Mouse (Mus musculus) v-Abl transformed pro-B cells (cell line): ENCODE data around the gene Dgcr2.

Experiments
- in situ Hi-C, 2 experiments: fragments of 400-800 bp; cut with MboI; formaldehyde crosslinking; loops; one replicate each; pipeline ENCODE4 v1.15.1; 2025; ENCODE audit not compliant: unreplicated experiment in 2 of 2

The Dgcr2 gene

DNA sequence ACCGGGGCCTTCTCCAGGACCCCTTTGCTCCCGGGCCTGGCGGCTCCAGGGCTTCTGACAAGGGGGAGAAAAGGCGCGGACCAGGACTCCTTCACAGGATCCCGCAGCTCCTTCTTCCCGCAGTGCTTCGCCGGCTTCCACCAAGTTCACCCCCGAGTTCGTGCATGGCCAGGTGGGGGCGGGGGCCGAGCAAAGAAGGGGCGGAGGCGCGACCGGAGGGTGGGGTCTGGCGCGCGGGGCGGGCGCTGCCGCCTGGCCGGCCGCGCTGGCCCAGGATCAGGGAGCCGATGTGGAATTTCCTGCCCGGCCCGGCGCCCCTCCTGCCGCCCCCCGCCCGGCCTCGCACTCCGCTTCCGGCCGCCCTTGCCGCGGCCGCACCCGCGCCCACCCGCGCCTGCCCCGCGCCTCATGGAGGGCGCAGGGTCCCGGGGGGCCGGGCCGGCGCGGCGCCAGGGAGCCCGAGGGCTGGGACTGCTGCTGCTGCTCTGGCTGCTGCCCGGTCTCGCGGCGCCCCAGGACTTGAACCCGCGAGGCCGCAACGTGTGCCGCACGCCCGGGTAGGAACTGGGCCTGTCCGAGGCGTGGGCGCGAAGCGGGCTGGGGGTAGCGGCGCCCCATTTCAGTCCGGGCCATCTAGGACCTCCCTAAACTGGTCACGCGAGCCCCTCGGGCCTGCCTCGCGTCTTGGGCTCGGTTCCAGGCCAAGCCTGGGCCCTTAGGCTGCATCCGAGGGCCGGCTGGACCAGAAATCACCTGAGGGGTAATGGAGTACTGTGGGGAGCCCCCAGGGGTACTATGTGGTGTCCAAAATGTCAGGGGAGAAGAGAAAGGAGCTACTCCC lies 101.2 kb downstream of the Dgcr2 start, which contains the start of gene Scarf2:
Gene Scarf2 (plus strand): TSS at position 312 of the 841 bp plus-strand sequence.
- in situ Hi-C loops = no loop called here

DNA sequence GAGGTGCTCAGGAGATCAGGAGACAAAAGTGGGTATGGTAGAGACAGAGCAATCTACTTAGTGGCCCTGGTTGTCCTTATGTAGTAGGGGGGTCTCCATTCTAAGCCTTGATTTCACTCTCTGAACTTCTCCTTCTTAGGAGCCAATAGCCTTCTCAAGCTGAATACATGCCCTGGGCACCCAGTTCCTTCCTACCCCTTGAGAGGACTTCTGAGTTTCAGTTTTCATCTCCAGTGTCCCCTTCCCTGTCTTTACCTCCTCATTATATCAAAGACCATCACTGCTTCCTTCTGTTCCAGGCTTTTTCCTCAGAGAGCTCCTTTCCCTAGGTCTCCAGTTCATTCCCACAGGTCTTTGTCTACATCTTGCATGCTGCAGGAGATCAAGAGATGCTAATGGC lies 101.8 kb downstream of the Dgcr2 start:
- in situ Hi-C loops = no loop called here

DNA sequence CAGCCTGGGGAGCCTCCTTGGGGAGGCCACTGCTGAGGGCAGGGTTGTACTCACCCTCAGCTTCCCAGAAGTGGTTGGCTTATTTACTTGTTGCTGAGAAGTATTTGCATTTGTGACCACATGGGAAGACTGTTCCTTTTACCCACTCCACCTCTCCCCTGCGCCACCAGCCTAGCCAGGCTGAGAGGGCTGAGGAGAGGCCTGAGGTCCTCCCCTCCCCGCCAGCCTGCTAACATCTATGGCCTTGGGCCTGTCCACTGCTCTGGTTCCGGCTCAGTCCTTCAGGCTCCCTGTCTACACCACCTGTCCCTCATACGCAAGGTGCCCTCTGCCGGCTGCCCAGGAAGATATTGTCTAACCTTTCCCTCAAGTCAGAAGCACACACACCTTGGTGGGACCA lies 102.7 kb downstream of the Dgcr2 start:
- in situ Hi-C loops = no loop called here

DNA sequence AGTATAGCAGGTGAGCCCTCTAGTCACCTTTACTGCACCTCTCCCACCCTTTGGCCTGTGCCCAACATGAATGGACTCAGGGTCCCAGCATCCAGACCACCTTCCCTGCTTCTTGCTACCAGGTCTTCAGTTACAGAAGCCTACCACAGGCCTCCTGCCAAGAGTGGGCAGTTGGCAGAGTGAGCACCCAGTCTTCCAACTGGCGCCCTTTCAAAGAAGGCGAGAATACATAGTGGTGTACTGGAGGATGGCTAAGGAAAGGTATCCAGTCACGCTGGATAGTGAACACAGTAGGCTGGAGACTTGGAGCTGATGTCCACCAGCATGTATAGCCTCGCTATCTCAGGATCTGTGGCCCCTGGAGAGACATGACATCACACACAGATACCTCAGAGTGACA lies 104.3 kb downstream of the Dgcr2 start:
- in situ Hi-C loops = no loop called here

DNA sequence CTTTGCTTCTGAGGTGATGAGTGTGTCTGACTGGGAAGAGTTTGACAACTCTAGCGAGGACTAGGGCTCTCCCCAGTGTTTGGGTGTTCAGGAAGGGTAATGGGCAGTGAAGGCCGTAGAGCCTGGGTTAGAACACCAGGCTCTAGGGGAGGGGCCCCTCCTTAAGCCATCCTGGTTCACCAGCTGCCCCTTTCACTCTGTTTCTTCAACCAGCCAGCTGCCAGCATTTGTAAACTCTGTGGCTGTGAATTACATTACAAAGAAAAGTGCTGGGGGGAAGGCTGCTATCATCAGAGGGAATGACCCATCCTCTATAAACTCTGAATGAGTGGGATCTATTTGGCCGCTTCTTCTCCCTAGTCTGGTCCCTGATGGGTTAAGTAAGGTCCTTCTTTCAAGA lies 105.6 kb downstream of the Dgcr2 start:
- in situ Hi-C loops = no loop called here
